Mouse (Mus musculus) layer of hippocampus, adult 8-10 months (tissue): Measurements from ENCODE around the gene Rmnd5a. TPM values are rescaled to one million over a fixed set of nuclear protein-coding genes. Genes with fewer than 3 reads are reported as not detected.

Experiments used
- DNase-seq, 2 experiments: peaks; one replicate each; pipeline ENCODE4 v3.0.0; 2022; ENCODE audit warnings: low spot score in 2 of 2
- total RNA-seq, 4 experiments: library from RNA; stranded (reverse); gene quantifications; 2 replicates each; pipeline ENCODE4 v1.2.4; 2022

The Rmnd5a gene
- total RNA-seq, 4 experiments from 2014 or later, result 73.7 to 105 (median 89.5) TPM

DNA sequence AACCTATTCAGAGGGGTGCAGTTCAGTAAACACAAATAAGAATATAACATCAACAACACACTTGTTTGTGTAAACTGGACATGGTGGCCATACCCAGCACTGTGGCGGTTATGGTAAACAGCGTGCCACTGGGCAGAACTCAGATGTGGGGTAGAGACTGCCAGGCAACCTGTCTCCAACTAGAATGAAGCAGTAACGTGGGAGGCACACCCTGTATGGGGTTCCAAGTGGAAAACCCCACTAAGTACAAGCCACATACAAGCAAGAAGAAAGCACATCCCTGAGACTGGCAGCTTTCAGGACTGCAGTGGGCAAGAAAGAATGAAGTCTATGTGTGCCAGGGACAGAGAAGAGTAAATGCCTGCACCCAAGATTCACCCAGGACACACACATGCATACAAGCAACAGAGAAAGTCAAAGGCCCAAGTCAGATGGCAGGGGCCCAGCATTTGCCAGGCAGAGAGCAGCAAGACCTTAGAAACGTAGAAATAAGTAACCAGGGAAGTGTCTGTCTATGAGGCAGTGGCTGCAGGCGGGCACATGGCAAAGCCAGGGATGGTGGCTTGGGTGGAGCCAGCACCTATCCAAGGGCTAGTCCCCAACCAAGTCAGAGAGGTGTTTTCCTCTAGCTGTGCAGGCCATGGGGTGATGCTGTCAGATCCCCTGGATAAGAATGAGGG, 68.3 kb downstream of the Rmnd5a start:
- DNase-seq, result no peak

GRCm38 (mm10) chr6:71371085-71371605, 69.3 kb downstream of the Rmnd5a start:
- no peak for DNase-seq

DNA sequence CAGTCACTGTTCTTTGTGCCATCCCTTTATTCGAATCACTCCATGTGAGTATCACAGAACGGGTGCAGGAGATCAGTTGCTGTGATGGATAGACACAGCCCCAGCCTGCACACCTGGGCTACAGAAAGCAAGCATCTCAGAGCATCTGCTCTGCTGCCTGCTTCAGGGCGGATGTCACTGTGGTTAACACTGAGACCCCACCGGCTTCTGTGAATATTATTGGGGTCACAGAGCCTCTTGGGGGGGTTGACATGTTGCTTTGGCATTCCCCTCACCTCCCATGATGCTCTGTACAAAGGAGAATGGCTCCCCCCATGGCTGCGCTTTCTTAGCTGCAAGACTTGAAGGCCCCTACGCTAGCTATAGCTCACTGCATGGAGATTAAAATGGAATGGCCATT, 71.0 kb downstream of the Rmnd5a start:
- DNase-seq, result no peak

GRCm38 (mm10) chr6:71363995-71364394, 76.4 kb downstream of the Rmnd5a start:
- no peak for DNase-seq

GRCm38 (mm10) chr6:71361156-71361670, 79.2 kb downstream of the Rmnd5a start:
- no peak for DNase-seq

DNA sequence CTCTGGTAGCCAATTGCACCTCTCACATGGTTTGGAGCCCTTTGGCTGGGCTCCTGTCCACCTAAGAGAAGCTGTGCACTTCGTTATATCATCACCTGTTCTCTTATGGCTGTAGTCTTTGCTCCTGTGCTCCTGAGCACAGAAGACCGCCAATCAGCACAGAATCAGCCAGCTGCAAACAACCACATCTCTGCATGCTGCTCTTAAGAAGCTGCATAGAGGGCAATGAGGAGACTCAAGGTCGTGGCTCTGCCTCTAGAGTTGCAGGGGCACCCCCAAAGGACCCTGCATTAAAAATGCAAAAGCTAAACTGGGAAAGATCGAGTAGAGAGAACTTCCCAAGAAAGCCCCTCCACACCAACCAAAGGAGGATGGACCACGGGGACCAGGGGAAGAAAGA, 79.7 kb downstream of the Rmnd5a start:
- DNase-seq, result no peak

DNA sequence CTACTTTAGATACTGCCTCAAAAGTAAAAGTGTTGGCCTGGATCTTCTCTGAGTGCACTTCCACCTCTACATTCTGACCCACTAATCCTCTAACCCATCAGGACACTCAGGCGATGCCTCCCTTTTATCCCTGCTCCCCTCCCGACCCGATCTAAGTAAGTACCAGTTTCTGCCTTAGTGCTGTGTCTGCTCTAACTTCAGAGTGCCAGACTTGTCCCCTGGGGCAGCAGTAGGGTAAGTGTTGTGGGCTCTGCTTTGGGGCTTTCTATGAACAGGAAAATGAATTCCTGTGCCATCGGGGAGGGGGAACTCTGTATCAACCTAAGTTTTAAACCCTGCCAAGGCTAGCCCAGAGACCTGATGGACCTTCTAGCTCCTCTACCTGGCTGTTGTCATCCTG, 80.2 kb downstream of the Rmnd5a start:
- no peak for DNase-seq

DNA sequence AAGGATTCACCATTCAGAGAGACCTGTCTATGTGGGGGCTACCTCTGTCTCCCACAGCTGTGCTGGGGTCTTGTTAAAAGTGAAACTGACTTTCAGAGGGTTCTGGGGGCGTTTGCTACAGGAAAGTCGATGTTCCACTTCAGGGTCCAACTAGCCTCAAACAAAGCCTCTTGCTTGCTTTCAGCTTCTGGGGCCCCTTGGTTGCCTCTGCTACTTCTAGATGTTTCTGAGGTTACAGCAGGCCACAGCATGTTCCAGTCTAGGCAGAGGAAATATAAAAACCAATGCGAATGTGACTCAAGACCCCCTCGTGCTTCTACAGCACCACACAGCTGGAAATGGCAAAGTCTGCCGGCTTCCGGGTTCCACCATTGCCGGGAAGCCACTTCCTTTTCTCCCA, 82.9 kb downstream of the Rmnd5a start:
- no peak for DNase-seq

DNA sequence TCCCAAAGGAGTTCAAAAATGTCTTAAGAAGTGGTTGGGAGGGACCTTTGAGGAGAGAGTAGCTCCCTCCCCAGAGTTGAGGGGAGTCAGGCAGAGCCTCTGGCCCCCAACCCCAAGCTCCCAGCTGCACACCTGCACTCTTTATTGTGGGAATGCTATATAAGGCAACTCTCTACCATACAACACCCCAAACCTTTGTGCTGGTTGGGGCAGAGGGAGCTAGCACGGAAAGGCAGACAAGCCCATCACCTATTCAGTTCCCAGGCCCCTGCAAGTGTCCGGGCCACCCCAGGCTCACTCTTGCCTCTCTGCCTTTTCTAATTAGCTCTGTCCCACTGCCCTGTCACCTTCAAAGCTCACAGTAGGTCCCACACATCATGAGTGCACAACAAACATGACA, 86.7 kb downstream of the Rmnd5a start:
- no peak for DNase-seq

DNA sequence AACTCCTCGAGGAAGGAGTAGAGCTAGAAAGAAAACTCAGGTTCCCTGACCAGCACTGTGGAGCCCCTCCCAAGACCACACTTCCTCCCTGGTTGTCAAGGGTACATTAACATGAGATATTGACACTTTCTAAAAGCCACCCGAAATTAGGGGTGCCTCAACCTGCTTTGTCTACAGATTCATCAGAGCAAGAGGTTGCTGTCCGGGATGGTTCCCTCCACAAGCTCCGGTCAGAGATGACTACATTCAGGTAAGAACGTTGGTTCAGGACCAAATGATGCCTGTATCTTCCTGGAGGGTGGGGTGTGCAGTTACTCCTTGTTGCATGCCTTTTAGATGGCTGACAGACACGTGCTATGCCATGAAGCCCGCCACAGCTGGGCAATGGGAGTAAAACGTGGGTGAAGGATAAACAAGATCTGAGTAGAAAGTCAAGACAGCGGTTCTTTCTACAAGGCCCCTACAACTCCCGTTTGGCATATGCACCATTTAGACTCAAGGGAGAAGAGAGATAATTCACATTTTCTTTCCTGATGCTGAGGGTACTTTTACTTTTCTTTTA, 87.5 kb downstream of the Rmnd5a start:
- no peak for DNase-seq

DNA sequence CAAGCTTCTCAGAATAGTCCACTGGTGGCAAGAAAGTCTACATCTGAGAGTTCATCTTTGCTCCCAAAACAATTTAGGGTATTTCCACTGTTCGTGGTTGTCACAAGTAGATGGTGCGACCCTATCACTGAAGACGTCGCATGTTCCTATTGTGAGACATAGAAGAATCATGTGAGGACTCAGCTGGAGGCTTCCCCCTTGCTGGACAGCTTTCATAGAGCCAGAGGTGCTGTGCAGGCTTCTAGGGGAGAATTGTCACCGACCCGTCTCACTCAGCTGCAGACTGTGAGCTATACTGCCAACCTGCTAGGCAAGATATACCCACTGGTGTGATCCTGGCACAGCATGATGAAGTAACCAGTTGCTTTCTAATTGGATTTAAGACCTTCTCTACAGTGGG, 88.2 kb downstream of the Rmnd5a start:
- DNase-seq, result no peak

- no peak for DNase-seq
These were observed 89.2 kb downstream of the Rmnd5a start for GRCm38 (mm10) chr6:71351201-71351600.

- no peak for DNase-seq
These were observed 92.4 kb downstream of the Rmnd5a start for GRCm38 (mm10) chr6:71348006-71348405.

GRCm38 (mm10) chr6:71341179-71341578, 99.3 kb downstream of the Rmnd5a start:
- no peak for DNase-seq

GRCm38 (mm10) chr6:71339351-71339750, 101.1 kb downstream of the Rmnd5a start:
- DNase-seq, result no peak

DNA sequence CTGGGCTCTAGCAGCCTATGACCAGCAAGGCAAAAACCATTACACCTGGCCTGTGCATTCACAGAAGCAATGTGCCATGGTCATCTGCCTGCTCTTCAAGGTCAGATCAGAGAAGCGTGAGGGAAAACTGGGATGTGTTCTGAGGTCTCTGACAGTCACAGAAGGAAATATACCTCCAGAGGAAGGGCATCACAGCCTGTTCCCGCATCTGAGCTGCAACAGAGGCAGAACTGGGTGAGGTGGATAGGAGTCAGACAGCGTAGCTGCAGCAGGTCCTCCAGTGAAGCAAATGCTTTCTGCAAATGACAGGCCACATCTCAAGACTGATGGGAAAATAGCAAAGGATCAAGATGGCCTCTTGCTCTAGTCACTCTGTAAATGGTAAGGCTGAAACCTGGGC, 101.5 kb downstream of the Rmnd5a start:
- no peak for DNase-seq

Other genes with a start within 250 kb of the Rmnd5a start
- not detected for gene Fabp1, start 240.8 kb downstream of the Rmnd5a start, total RNA-seq
- gene Krcc1, start 169.0 kb downstream of the Rmnd5a start, total RNA-seq, result 10 to 100 TPM; 15.5 to 22.7 (median 17.5) TPM
- gene Smyd1, start 118.4 kb downstream of the Rmnd5a start, total RNA-seq, result 1 to 10 TPM in 1 of 4 experiments, under 1 TPM in 3; 0.36 to 1.4 (median 0.62) TPM
- not detected for gene Cd8b1, start 117.8 kb downstream of the Rmnd5a start, total RNA-seq
- gene Cd8a, start 67.2 kb downstream of the Rmnd5a start, total RNA-seq, result not detected
- 10 to 100 TPM; 41.7 to 45.4 (median 45.3) TPM for gene Rnf103, start 53.3 kb upstream of the Rmnd5a start, total RNA-seq
- gene Chmp3, start 103.2 kb upstream of the Rmnd5a start, total RNA-seq, result 100 to 1,000 TPM; 102 to 115 (median 107) TPM
- 10 to 100 TPM; 39.0 to 58.3 (median 49.8) TPM for gene Kdm3a, start 192.4 kb upstream of the Rmnd5a start, total RNA-seq